Mouse (Mus musculus): ENCODE measurements around the gene Asf1b. TPM values are rescaled to one million over a fixed set of nuclear protein-coding genes. Genes with fewer than 3 reads are reported as not detected.

Asf1b gene
- total and polyA plus RNA-seq, 3 experiments, result 62.2 to 101 (median 71.1) TPM

GRCm38 (mm10) chr8:83926266-83926665 is 29.0 kb upstream of the Asf1b start:
- H3K9ac ChIP-seq (ENCODE audit: insufficient read depth, low read depth), result no peak overlapping the region
- TF ChIP-seq MAFK (IDR thresholded peaks at IDR 0.05; ENCODE audit: insufficient replicate concordance, low read length), result no peak
- no peak for TF ChIP-seq POLR2AphosphoS2 (IDR thresholded peaks at IDR 0.05; ENCODE audit: low read depth, low read length)
- TF ChIP-seq MEF2A (IDR thresholded peaks at IDR 0.05; ENCODE audit: borderline replicate concordance, low read depth, low read length), result no peak
- TF ChIP-seq USF1 (IDR thresholded peaks at IDR 0.05; ENCODE audit: low read depth, low read length), result no peak
- TF ChIP-seq TBP (conservative IDR thresholded peaks at IDR 0.05; ENCODE audit: low read depth, low read length), result no peak
- no peak for TF ChIP-seq SIN3A (IDR thresholded peaks at IDR 0.05; ENCODE audit: low read length)
- TF ChIP-seq NELFE (IDR thresholded peaks at IDR 0.05; ENCODE audit: low read depth, low read length), result no peak
- TF ChIP-seq MYC (IDR thresholded peaks at IDR 0.05; ENCODE audit: low read depth, low read length), result no peak
- no peak for TF ChIP-seq KAT2A (IDR thresholded peaks at IDR 0.05; ENCODE audit: insufficient replicate concordance, low read length)
- TF ChIP-seq MAX (IDR thresholded peaks at IDR 0.05; ENCODE audit: low read length), result no peak
- TF ChIP-seq SMC3 (IDR thresholded peaks at IDR 0.05; ENCODE audit: low read depth, low read length), result no peak
- no peaks in the 10 kb centered on the region for H3K27me3 ChIP-seq (replicated peaks)
- DNase-seq (ENCODE audit: extremely low read depth), result no peak
- dilution Hi-C loops (cut with MboI; ENCODE audit: extremely low pct_ligation_motif_present, extremely low pct_unique_long_range_greater_than_20kb, low sequenced_read_pairs), result no loop called here
- in situ Hi-C loops (cut with MboI; ENCODE audit: low pct_ligation_motif_present, low pct_unique_long_range_greater_than_20kb, low sequenced_read_pairs), result no loop called here
- H3K9me3 ChIP-seq (replicated peaks; ENCODE audit: low read length), result no peaks in the 10 kb centered on the region
- no peaks in the 10 kb centered on the region for H3K4me1 ChIP-seq (ENCODE audit: control insufficient read depth in 1 of 2, insufficient read depth in 2 of 2)
- H3K27ac ChIP-seq (ENCODE audit: insufficient read depth, low read depth), result no peak overlapping the region
- peaks cover 24 to 88% of the 10 kb centered on the region in 2 experiments for H3K36me3 ChIP-seq (replicated peaks in 1 of 2; ENCODE audit: control insufficient read depth in 1 of 2, insufficient read depth in 1 of 2, low read length in 1 of 2)
- H3K4me2 ChIP-seq (ENCODE audit: insufficient read depth, low read depth, poor library complexity, severe bottlenecking), result no peak overlapping the region
- no peak overlapping the region for H3K4me3 ChIP-seq (replicated peaks in 1 of 3; ENCODE audit: low read depth in 2 of 3, low read length in 2 of 3, poor library complexity in 1 of 3)
- H3K79me2 ChIP-seq (replicated peaks; ENCODE audit: control insufficient read depth, extremely low read depth, insufficient read depth, poor library complexity, severe bottlenecking), result no peaks in the 10 kb centered on the region

- Histone ChIP-seq H3K4me3 (replicated peaks in 1 of 3; ENCODE audit: low read depth in 2 of 3, low read length in 2 of 3, poor library complexity in 1 of 3) (no peak overlapping the region), H3K27me3 (replicated peaks) (no peaks in the 10 kb centered on the region), H3K36me3 (replicated peaks in 1 of 2; ENCODE audit: control insufficient read depth in 1 of 2, insufficient read depth in 1 of 2, low read length in 1 of 2) (peaks cover 59 to 100% of the 10 kb centered on the region in 2 experiments), H3K27ac (ENCODE audit: insufficient read depth, low read depth) (no peak overlapping the region), H3K4me2 (ENCODE audit: insufficient read depth, low read depth, poor library complexity, severe bottlenecking) (no peak overlapping the region), H3K9ac (ENCODE audit: insufficient read depth, low read depth) (no peak overlapping the region), H3K4me1 (ENCODE audit: control insufficient read depth in 1 of 2, insufficient read depth in 2 of 2) (no peaks in the 10 kb centered on the region), H3K9me3 (replicated peaks; ENCODE audit: low read length) (no peaks in the 10 kb centered on the region), H3K79me2 (replicated peaks; ENCODE audit: control insufficient read depth, extremely low read depth, insufficient read depth, poor library complexity, severe bottlenecking) (no peaks in the 10 kb centered on the region)
- dilution Hi-C loops (cut with MboI; ENCODE audit: extremely low pct_ligation_motif_present, extremely low pct_unique_long_range_greater_than_20kb, low sequenced_read_pairs), result no loop called here
- no peak for DNase-seq (ENCODE audit: extremely low read depth)
- no peak for TF ChIP-seq MAFK (IDR thresholded peaks at IDR 0.05; ENCODE audit: insufficient replicate concordance, low read length)
- TF ChIP-seq USF2 (conservative IDR thresholded peaks at IDR 0.05; ENCODE audit: low read depth, low read length), result no peak
- no peak for TF ChIP-seq MXI1 (IDR thresholded peaks at IDR 0.05; ENCODE audit: low read depth, low read length)
- TF ChIP-seq ZMIZ1 (IDR thresholded peaks at IDR 0.05; ENCODE audit: low read depth, low read length), result no peak
- no peak for TF ChIP-seq MYC (IDR thresholded peaks at IDR 0.05; ENCODE audit: low read depth, low read length)
- TF ChIP-seq SIN3A (IDR thresholded peaks at IDR 0.05; ENCODE audit: low read length), result no peak
- no peak for TF ChIP-seq MAZ (IDR thresholded peaks at IDR 0.05; ENCODE audit: low read depth, low read length)
- TF ChIP-seq ELF1 (IDR thresholded peaks at IDR 0.05; ENCODE audit: low read depth, low read length), result no peak
- no peak for TF ChIP-seq ZC3H11A (IDR thresholded peaks at IDR 0.05; ENCODE audit: low read depth, low read length)
- no peak for TF ChIP-seq IRF4 (IDR thresholded peaks at IDR 0.05; ENCODE audit: low read depth, low read length)
- TF ChIP-seq ZKSCAN1 (IDR thresholded peaks at IDR 0.05; ENCODE audit: borderline replicate concordance, low read depth, low read length), result no peak
- no peak for TF ChIP-seq GABPA (IDR thresholded peaks at IDR 0.05; ENCODE audit: insufficient replicate concordance, low read depth, low read length)
- no peak for TF ChIP-seq TBP (conservative IDR thresholded peaks at IDR 0.05; ENCODE audit: low read depth, low read length)
- no peak for TF ChIP-seq POLR2A (IDR thresholded peaks at IDR 0.05; ENCODE audit: low read depth, low read length)
- no peak for TF ChIP-seq SMC3 (IDR thresholded peaks at IDR 0.05; ENCODE audit: low read depth, low read length)
- no peak for TF ChIP-seq PAX5 (IDR thresholded peaks at IDR 0.05; ENCODE audit: low read length)
- TF ChIP-seq CHD1 (IDR thresholded peaks at IDR 0.05; ENCODE audit: low read depth, low read length), result no peak
- TF ChIP-seq CTCF (conservative IDR thresholded peaks at IDR 0.05 in 1 of 2, IDR thresholded peaks at IDR 0.05 in 1 of 2; ENCODE audit: low read depth in 2 of 2, low read length in 2 of 2), result no peak
- in situ Hi-C loops (cut with MboI; ENCODE audit: low pct_ligation_motif_present, low pct_unique_long_range_greater_than_20kb, low sequenced_read_pairs), result no loop called here
Measured at GRCm38 (mm10) chr8:83934222-83934621, 21.1 kb upstream of the Asf1b start.
